Mouse (Mus musculus) liver, adult 2 months (tissue): ENCODE measurements around the gene Irak2.

Experiments
- CTCF ChIP-seq: fragments of 200-500 bp; IDR thresholded peaks from 2 replicates; pipeline ENCODE4 v1.5.1; 2011; ENCODE audit warnings: low read depth, low read length, control low read depth
- POLR2A ChIP-seq: fragments of 200-500 bp; IDR thresholded peaks from 2 replicates; pipeline ENCODE4 v1.6.1; 2011; ENCODE audit warnings: low read length, control low read depth; ENCODE audit not compliant: insufficient read depth; ENCODE audit errors: extremely low read depth

DNA sequence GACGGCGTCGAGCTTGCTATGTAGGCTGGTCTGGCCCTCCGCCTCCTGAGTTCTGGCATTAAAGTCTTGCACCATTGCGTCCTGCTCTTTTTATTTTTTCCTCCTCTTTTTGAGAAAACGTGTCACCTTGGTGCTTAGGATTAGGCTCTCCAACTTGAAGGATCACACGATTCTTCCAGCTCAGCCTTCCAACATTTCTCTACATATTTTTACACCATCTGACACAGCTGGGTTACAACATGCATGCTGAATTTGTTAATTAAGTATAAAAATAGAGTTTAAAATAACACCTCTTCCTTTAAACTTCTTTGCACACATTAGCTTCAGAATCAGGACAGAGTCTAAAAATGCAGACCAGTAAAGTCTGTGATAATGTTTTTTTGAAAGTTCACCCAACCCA lies 29.0 kb upstream of the Irak2 start:
- TF ChIP-seq CTCF (no peak), POLR2A (no peak)
